Mouse (Mus musculus) urinary bladder, adult 18-20 months (tissue): Measurements from ENCODE around the gene Neurog2.

Source experiments
- DNase-seq, 2 experiments: peaks; one replicate each; pipeline ENCODE4 v3.0.0; 2022; ENCODE audit warnings: low spot score in 2 of 2, mixed read lengths in 2 of 2

Gene Neurog2

DNA sequence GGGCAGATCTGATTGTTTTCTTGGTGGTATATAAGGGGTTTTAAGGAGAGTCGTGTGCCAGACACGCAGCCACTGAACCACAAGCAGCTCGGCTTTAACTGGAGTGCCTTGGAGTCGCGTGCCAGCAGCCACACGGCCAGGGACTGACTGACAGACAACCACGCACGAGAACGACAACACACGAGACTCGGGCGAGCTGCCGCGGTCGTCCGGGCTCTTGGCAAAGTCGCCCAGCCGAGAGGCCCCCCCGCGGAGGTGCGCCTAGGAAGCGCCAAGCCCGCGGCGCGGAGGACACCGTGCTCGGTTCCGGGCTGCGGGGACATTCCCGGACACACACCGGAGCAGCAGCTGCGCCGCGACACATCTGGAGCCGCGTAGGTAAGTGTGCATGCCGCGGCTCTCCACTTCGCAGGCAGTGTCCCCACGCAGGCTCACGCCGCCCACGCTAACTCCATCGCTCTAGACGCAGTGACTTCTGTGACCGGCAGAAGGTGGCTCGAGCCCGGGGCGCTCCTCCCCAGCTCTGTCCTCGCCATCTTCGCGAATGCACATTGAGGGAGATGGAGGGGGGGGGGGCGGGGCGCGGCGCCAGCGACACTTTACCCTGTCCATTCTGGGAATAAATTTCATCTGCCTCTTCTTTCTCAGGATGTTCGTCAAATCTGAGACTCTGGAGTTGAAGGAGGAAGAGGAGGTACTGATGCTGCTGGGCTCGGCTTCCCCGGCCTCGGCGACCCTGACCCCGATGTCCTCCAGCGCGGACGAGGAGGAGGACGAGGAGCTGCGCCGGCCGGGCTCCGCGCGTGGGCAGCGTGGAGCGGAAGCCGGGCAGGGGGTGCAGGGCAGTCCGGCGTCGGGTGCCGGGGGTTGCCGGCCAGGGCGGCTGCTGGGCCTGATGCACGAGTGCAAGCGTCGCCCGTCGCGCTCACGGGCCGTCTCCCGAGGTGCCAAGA is at the start of gene Neurog2:
Gene Neurog2 (plus strand): TSS at position 56 of the 953 bp plus-strand sequence.
- DNase-seq: peak in 1 of 2 experiments; percentile 46

DNA sequence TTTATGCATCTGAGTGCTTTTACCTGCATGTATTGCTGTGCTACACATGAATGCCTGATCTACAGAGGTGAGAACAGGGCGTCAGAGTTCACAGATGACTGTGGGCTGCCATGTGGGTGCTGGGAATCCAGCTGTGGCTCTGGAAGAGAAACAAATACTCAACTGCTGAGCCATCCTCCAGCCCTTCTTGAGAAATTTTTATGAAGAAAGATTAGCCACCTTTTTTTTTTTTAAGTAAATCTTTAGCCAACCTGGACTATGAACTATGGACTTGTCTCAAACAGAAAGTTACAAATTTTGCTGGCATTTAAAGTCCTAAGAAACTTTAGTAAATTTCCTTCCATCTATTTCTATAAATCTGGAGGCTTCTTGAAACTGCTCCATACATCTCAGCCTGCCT is 35.8 kb upstream of the Neurog2 start:
- no peak for DNase-seq

DNA sequence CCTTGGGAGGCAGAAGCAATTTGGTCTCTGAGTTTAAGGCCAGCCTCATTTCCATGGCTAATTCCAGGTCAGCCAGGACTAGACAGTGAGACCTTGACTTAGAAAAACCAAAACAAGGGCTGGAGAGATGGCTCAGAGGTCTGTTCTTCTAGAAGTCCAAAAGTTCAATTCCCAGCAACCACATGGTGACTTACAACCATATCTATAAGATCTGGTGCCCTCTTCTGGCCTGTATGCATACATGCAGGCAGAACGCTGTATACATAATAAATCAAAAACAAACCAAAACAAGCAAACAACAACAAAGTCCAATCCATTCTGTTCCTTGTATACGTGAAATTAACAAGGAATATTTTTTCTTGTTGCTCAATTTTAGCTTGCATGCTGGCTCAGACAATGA is 24.8 kb upstream of the Neurog2 start:
- no peak for DNase-seq

DNA sequence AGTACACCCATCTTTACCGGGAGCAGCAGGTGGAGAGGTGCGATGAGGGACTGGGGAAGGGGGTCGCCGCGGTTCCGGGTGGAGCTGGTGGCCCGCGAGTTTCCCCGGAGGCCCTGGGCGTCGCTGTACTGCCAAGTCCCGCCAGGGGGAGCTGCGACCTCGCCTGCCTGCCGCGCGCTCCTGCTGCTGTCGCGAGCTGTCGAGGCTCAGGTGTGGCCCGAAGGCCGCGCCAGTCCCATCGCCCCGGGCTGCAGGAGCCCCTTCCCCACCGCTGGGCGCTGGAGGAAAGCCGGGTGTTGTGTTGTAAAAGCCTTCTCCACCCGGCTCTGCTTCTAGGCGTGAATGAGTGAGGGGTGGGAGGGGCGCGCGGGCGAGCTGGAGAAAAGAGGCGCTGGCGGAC is 7.6 kb upstream of the Neurog2 start:
- peak; percentile 24 to 78 for DNase-seq

DNA sequence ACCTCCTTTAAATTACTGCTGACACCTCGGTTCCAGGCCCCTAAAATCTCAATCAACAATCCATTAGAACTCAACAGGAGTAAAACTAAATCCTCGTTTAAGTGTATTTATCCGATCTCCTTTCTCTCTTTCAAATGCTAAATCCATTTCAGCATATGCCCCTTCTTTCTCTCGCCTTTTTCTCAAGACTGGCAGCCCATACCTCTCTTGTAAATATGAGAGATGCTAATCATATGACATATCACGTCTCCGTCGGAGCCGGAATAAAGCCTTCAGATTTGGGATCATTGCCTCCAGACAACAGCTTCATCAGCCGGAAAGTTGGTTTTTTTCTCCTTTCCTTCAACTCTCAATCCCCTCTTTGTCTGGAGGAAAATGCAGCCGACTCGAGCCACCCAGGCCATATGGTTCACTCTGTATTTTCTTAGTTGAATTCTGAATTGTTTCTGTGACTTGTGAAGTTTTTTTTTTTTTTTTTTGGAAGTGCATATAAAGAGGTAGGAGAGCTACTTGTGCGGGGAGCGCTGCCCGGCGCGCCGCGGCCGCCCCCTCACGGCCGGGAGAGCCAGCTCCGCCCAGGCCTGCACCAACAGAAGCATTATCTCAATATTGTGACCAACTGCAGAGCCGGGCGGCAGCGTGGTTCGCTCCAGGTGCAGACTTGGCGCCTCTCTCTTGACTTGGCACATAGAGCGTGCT is 7.1 kb upstream of the Neurog2 start:
- no peak for DNase-seq

DNA sequence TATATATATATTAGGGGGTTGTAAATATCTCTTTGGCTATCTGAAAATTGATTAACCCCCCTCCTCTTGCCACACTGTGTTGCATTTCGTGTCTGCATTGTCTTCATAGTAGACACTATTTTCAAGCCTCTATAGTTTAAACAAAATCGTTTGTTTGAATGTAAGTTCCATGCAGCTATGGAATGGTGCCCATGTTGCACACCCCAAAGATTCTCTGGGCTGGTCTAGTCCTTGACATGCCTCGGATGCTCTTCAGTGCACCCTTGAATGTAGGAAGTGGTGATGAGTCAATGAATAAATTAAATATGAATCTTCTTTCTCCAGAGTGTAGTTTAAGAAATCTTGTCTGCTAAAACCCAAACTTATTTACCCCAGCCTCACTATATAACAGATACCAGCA is 6.4 kb upstream of the Neurog2 start:
- no peak for DNase-seq

DNA sequence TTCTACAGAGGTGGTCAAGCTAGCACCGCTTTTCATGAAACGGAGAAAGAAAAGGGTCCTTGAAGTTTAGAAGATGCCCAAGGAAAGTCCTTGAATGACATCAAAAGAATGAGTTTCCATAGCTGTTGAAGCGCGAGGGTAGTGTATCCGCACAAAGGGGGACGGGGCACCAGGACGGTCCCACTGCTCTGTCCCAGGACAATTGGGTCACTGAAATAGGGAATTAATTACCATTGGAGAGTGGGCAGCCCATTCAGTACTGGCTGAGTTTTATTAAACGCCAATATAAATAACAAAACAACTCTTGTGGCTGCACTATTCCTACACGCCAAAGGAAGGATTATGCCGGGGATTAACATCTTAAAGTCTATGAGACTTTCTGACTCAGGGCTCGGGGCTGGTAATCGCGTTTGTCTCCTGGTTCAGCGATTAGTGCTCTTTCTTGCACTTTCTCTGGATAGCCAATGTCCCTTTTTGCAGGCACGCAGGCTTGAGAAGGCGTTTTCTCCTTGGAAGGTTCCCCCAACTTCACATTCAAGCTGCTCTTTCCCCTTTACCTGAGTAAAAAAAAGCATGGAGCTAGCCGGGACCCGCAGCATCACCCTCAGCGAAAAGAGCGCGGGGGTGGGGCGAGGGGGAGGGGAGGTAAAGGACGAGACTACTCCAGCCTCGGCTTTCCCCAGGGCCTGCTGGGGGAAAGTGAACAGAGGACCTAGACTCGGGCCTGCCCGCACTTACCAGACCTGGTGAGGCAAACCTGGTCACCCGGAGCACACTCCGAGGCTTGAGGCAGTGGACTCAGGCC is 5.6 kb upstream of the Neurog2 start:
- DNase-seq: peak in 1 of 2 experiments; percentile 18

DNA sequence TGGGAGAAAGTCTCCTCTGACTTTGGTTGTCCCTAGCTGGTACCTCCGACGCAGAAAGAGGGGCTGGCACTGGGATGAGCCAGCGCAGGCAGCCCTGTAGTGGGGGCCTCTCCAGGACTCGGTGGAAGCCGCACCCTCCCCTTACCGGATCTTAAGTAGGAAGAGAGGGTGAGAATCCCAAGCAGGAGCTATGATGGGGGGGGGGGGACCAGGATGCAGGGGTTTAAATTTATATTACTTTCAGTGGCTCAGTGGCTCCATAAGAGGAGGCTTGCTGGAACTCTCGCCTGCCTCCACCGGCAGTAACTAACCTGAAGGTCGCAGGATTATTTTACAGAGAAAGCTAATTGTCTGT is 5.0 kb upstream of the Neurog2 start:
- no peak for DNase-seq

DNA sequence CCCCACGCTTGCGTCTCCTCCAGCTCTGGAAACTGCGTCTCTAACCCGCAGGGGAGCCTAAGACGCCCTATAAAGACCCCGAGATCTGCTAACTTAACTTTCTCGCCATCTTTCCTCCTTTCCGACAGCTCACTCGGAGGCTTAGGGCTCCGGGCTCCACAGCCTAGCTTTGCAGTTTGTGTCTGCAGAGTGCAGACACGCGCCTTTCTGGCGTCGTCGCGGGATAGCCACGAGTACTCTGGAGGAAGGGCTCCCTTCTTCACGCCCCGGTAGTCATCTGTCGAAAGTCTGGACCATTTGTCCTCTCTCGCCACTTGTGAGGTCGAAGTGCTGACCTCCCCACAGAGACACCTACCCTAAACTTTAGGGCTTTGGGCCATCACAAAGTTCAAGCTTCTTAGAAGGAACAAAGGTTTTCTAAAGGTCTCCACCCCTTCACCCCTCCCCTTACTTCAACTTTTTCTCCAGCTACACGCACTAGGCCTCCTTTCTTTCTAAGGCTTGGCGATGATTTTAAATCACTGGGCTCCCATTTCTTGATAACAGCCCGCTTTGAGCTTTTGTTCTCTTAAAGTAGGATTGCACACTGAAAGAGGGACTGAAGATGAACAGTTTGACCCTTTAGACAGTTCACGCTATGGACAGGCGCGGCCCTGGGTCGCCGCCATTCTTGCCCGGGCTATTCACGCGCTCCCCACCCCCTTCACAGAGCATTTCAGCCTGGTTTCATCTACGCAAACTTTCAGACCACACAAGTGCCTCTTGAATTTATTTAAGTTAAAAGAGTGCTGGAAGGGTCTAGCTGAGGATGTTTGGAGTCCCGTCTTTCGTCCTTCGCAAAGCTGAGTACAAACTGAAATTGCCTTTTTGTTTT is 4.4 kb upstream of the Neurog2 start:
- DNase-seq: peak in 1 of 2 experiments; percentile 24

DNA sequence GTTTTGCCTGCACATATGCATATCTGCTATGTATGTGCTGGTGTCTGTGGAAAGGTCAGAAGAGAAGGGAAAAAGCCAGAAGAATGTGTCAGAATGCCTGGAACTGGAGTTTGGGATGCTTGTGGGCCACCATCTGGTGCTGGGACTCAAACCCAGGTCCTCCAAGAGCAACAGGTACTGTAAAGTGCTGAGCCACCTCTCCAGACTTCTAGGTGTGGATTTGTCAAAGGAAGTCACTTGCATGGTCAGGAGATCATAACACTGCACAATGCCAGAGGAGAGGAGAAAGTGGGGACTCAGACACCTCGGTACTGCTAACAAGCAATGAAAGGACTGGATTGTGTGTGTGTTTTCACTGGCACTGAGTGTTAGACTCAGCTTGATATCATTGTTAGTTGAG is 2.7 kb upstream of the Neurog2 start:
- DNase-seq: peak in 1 of 2 experiments; percentile 1

DNA sequence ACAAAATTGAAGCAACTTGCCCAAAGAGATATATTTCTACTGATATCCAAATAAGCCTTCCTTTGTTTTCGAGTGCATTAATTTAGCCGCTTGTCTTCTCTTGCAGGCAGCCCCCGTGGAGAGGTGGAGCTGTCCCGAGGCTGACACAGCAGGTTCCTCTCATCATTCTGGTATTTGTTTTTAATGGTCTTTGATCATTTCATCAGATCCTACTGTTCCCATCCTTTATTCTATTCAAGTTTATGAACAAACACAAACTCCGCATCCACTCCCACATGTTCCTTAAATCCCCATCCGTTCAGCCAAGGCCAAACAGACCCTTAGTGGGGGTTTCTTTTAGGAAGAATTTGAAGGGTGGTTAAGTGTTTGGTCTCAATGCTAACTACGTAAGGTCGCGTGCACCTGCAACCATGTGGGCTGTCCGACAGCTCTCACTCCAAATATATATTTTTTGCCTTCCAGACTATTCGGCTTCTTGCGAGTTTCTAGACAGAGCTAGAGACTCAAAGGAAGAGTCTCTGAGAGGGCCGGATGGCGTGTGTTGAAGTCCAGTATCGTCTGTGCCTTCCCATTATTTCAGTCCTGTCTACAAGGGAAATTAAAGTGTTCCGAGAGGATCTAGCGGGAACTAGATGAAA is 2.1 kb upstream of the Neurog2 start:
- peak in 1 of 2 experiments; percentile 1 for DNase-seq

DNA sequence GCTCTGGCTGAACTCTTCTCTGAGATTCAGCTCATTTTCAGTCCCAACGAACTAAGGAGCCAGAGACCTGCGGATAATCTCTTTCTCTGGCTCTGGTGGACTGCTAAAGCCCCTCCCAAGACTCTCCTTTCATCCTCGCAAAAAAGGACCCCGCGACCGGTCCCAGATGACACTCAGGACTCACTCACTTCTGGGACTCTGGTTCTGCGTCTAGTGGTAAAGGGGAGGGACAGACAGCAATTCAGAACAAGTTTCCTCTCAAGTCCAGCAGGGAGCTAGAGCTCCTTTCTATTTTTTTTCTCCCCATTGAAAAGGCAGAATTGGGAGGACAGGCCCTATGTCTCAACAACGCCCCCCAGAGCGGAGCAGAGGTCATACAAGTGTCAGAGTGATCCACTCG is 1.4 kb upstream of the Neurog2 start:
- DNase-seq: peak in 1 of 2 experiments; percentile 7

DNA sequence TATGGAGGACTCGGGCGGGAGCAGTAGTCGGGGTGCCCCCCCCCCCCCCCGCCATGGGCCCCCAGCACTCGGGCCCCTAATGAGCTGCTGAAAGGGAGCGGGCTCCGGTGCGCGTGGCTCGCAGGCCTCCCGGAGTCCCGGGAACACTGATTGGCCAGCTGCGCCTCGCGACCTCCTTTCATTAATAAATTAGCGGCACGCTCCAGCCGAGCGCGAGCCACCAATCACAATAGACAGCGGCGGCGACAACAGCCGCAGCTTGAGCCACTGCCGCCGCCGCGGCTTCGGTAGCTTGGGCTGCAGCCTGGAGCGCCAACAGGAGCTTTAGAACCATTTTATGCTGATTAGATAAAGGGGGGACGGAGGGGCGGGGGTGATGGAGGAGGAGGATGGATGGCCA is 404 bp upstream of the Neurog2 start:
- peak in 1 of 2 experiments; percentile 19 for DNase-seq

DNA sequence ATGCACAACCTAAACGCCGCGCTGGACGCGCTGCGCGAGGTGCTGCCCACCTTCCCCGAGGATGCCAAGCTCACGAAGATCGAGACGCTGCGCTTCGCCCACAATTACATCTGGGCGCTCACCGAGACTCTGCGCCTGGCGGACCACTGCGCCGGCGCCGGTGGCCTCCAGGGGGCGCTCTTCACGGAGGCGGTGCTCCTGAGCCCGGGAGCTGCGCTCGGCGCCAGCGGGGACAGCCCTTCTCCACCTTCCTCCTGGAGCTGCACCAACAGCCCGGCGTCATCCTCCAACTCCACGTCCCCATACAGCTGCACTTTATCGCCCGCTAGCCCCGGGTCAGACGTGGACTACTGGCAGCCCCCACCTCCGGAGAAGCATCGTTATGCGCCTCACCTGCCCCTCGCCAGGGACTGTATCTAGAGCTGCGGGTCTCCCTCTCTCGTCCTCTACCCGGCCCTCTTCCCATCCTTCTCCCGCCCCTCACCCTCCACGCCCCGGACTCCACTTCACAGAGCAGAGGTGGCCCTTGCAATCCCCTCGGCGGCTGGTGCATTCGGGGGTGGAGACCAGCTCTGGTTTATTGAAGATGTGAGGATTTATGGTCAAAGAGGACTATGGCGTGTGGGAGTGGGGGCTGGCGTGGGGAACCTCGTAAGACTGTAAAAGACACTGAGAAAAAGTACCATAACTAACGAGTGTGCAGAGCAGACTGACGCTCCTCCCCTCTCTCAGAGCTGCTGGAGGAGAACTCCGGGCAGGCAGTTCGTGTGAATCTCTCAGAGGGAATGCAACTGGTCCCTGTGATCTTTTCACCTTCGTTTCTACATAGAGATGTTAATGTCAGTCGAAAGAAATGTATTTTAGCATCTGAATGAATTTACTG is 1.4 kb downstream of the Neurog2 start:
- DNase-seq: peak; percentile 24 to 77

DNA sequence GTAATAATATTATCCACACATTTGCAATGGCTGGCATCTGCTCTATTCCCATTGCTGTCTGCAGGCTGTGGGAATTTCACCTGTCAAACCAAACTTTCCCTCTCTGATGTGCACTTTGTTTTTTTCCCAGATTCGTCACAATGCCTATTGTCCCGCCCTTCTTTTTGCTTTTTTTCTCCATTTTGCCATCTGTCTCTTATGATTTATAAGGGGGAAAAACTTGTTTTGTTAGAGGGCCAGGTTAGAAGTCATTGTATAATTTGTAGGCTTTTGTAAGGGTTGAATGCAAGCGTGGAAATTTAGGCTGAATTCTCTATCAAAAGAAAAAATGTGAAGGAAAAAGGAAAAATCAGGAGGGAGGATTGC is 2.0 kb downstream of the Neurog2 start:
- DNase-seq: no peak

DNA sequence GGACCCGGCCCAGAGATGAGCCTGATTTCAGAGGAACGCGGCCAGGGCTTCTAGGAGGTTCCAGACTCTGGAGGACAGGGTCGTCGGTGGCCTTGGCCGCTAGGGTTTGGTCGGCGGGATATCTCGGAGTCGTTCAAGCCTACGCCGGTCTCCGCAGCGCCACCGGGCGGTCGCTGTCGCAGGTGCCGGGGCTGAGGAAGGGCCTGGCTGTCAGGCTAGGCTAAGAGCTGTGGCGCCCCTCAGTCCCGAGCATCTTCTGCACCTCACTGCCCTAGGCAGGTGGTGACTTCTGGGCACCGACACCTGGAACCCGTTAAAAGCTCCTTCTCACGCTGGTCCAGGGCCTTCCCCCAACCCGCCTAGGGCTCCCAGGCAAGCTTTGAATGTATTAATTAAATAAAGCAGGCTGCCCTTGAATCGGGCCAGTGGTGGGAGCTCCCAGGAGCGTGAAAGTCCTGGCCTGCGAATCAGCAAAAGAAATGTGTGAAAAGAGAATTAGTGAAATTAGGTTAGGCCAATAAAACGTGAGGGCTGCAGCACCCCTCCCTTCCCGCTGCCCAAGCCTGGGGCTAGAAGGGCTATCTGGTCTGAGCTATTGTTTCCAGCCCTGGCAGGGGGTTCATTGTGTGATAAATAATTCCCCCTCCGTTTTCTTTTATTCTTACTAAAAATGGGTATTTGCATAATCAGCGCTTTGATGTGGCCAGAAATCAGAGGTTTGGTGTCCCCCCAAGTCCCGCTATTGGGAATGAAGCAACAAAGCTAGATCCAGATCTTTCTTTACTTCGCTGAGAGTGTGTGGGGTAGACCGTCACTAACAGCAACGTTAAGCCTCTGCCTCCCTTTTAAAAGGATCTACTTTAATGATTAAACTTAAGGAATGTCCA is 7.2 kb downstream of the Neurog2 start:
- peak in 1 of 2 experiments; percentile 4 for DNase-seq

DNA sequence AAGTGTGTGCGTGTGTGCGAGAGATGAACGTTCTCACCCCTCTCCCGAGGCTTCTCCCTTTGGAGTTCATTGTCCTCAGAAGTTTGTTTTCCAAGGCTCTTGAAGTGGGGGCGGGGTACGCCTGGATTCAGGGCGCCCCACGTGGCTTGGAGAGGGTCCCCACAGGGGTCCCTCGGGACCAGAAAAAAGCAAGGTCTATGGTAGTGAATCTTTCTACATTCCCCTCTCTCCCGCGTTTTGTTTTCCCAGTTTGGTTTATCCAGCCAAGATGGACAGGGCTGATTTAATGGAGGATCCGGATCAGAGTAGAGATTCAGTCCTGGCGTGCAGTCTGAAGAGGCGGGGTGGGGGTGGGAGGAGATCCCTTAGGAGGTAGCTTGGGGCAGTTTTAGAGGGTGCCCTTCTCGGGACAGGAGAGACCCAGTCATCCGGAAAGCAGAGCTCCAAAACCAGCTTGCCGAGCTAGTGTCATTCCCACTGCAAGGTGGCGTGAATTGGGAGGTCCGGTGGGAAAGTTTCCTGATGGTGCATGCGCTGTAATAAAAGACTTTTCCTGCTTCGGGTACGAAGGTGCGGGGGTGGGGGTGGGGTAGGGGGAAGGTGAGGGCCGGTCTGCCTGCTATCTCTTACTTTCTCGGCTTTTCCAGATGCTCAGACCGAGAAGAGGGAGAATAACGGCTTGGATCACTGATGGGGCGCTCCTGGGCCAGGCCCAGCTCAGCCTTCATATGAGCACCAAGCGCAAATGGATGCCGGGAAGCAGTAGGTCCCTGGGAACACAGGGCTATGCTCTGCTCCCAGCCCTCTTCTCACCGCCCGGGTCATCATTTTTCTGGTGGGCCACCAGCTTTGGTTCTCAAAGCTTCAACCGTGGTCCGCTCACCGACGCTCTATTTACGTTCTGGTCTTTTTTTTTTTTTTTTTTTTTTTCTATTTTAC is 8.1 kb downstream of the Neurog2 start:
- DNase-seq: no peak
